Mouse (Mus musculus) Patski (cell line): Measurements from ENCODE around the gene Crabp2. TPM values are rescaled to one million over a fixed set of nuclear protein-coding genes. Genes with fewer than 3 reads are reported as not detected.
"Not testable (repeated sequence)": the region's sequence is repeated elsewhere in the genome, so short reads cannot be mapped to it uniquely, and the experiment has no call there.

Experiments
- ATAC-seq: fragments of 100-300 bp; one replicate; pipeline ENCODE4 v1.8.0; 2021
- CTCF ChIA-PET: fragments of 350-600 bp; sonication (Branson Sonifier 250); formaldehyde crosslinking; loops from one replicate; lab custom pipeline; 2022; ENCODE audit warnings: inconsistent platforms; lab: Charles Lee
- POLR2A ChIA-PET: fragments of 350-600 bp; sonication (Branson Sonifier 250); formaldehyde crosslinking; loops from one replicate; lab custom pipeline; 2022; ENCODE audit warnings: antibody characterized with exemption, inconsistent platforms; lab: Charles Lee
- DNase-seq: peaks from one replicate; pipeline ENCODE4 v3.0.0-alpha.2; 2011; ENCODE audit warnings: low read depth, low spot score
- H3K27me3 ChIP-seq: fragments of 371-371 bp; one replicate; pipeline ENCODE4 v1.5.1; 2021
- CTCF ChIP-seq: fragments of 100-300 bp; IDR thresholded peaks from one replicate; pipeline ENCODE4 v1.5.1; 2021
- in situ Hi-C: fragments of 300-500 bp; cut with MboI; formaldehyde crosslinking; loops from 3 replicates; pipeline ENCODE4 v1.11.1; 2018; ENCODE audit warnings: low pct_unique_long_range_greater_than_20kb, mixed read lengths
- polyA plus RNA-seq: library from polyadenylated mRNA; unstranded; gene quantifications from one replicate; pipeline ENCODE4 v1.2.3, GENCODE M21; 2021

Crabp2 gene
- 0.59 TPM for polyA plus RNA-seq

DNA sequence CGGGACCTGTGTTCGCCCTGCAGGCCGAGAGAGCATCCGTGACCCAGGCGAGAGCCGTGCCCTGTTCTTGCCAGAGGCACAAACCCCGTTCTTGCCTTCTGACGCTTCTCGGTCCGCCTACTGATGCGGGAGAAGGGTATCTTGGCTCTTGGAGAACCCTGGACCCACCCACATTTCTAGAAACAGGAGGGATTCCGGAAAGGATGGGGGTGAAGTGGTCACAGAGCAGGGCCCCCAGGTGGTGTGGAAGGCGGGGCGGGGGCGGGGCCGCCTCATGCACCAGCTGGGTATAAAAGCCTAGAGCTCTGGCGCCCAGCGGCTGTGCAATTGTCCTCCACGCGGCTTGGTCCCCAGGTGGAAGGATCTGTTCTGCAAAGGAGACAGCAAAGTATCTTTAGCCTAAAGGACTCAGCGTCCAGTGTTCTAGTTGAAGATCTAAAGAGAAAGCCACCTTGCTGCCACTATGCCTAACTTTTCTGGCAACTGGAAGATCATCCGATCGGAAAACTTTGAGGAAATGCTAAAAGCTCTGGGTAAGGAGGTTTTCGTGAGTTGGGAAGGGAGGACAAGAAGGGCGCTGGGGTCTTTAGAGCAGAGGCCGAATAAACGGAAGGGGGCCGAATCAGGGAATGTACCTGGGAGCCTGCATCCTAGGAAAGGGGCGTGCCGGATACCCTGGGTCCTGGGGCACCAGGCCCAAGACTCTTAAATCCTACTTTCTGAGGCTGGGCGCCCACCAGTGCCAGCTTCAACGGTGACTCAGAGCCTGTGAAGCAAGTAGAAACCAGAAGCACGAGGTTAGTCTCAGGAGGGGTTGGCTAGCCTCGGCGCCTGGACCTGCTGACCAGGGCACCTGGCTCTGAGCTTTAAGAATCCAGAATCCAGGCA, at the start of gene Crabp2:
Gene Crabp2 (plus strand): TSS at position 289 of the 888 bp plus-strand sequence.
- ATAC-seq, result peak; percentile 20
- in situ Hi-C loops, result no loop called here
- ChIA-PET CTCF (interaction anchor here (0.8 to 3.4 kb wide), 3 partner anchors 8 to 38 kb away, joined by 5 to 17 read pairs (median 9); no protein-coding TSS in a partner anchor), POLR2A (interaction anchor here (1.4 kb wide), 1 partner anchor 10 kb away, joined by 5 read pairs; no protein-coding TSS in a partner anchor)
- no peaks in the 10 kb centered on the region for H3K27me3 ChIP-seq
- TF ChIP-seq CTCF, result no peak
- DNase-seq, result no peak

DNA sequence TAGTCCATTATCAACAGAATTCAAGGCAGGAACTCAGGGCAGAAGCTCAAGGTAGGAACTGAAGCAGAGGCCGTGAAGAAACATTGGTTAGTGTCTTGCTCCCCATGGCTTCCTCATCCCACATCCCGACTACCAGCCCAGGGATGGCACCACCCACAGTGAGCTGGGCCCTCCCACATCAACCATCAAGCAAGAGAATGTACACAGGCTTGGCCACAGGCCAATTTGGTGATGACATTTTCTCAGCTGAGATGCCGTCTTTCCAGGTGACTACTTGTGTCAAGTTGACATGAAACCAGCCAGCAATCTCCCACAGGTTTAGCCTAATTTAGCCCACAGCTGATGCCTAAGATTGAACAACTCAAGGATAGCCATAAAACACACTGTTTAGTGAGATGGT, 49.2 kb upstream of the Crabp2 start:
- no peaks in the 10 kb centered on the region for H3K27me3 ChIP-seq
- no peak for DNase-seq
- in situ Hi-C loops, result no loop called here
- no peak for ATAC-seq
- ChIA-PET CTCF (no interaction called here), POLR2A (no interaction called here)
- TF ChIP-seq CTCF, result no peak

DNA sequence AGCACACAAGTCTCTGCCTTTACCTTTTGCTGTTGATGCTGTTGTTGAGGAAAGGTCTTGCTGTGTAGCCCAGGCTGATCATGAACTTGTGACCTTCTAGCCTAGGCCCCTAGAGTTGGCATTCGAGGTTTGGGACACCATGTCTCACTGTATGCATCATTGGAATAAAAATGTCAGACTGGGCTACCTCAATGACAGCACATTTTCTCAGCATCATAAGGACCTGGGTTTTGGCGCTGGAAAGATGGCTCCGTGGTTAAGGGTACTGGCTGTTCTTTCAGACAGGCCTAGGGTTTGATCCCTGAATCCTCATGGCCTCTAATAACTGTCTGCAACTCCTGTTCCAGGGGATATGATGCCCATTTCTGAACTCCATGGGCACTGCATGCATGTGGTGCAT, 48.7 kb upstream of the Crabp2 start:
- DNase-seq, result no peak
- no peak for ATAC-seq
- ChIA-PET POLR2A (no interaction called here), CTCF (no interaction called here)
- H3K27me3 ChIP-seq, result no peaks in the 10 kb centered on the region
- no peak for TF ChIP-seq CTCF
- in situ Hi-C loops, result no loop called here

DNA sequence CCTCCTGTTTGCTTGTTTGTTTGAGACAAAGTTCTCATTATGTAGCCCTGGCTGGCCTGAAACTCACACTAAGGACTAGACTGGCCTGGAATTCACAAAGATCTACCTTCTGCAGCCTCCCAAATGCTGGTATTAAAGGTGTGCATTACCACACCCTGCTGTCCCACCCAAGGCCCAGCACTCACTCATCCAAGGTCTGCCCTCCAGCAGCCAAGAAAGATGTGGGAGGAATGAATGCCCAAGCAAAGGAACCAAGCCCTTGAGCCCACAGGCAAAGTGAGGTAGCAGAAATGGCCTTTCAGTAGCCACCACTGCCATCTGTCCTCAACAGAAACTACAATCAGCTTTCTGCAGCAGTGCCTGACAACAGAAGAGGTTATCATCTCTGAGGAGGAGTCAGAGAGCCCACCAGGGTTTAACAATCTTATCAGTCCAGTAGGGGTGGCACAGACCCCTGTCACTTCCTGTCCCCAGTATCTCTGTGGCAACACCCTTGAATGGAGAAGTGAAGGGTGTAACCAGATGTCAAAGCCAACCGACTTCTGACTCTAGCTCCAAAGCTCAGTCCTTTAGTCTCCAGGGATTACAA, 47.3 kb upstream of the Crabp2 start:
- no peaks in the 10 kb centered on the region for H3K27me3 ChIP-seq
- CTCF ChIA-PET, result no interaction called here
- DNase-seq (no peak), ATAC-seq (no peak)
- in situ Hi-C loops, result no loop called here
- no peak for TF ChIP-seq CTCF
- POLR2A ChIA-PET, result no interaction called here

DNA sequence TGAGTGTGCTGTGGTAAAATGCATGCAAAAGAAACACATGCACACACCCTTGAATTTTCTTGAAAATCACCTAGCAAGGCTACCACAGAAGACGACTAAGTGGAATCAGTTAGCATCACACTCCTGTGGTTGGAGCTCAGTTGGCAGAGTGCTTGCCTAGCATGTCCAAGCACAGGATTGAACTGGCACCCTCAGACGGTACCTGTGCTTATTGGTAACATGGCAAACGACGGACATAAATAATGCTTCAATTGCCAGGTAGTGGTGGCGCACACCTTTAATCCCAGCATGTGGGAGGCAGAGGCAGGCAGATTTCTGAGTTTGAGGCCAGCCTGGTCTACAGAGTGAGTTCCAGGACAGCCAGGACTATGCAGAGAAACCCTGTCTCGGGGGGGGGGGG, 46.5 kb upstream of the Crabp2 start:
- in situ Hi-C loops, CTCF ChIA-PET, ATAC-seq, H3K27me3 ChIP-seq, POLR2A ChIA-PET, DNase-seq: not testable (repeated sequence)

DNA sequence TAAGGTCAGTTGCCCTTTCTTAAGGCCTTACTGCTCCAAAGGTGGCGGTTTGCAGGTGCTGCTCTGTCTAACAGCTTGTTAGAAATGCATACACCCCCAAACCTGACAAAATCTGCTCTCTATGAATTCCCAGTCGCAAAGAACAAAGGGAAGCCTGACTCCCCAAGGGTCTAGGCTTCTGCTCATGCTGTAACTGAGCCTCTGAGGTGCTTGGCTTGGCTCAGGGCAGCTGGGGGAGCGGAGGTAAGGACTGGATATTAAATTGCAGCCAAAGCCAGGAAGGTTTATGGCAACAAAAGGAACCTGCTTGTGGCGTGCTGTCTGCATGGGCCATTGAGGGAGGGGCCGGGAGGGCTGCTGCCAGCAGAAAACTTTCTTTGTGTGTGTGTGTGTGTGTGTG, 44.6 kb upstream of the Crabp2 start:
- POLR2A ChIA-PET, result no interaction called here

DNA sequence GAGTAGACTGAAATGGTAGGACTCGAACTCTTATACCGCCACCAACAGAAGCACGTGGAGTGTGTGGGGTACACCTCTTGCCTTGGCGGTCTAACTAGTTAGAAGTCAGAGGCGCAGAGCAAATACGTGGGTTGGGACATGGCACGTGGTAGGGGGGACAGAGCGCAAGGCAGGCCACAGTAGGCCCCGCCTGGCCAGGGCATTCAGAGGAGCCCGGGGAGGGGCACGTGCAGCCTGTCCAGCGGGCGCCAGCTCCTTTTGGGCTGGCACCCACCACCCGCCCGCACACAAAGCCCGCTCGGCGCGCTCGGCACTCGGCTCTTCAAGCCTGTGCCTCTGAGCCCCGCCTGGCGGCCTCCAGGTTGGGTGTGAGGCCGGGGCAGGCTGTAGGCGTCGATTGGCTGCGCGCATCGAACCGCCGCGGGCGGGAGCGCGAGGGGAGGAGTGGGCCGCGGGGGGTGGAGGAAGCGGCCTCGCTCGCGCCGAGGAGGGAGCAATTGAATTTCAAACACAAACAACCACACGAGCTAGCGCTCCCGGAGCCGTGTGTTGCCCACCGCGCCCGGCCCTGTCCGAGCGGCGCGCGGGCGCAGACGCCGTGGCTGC, 42.5 kb upstream of the Crabp2 start, which contains the start of gene Hdgf:
Gene Hdgf (plus strand): TSS at position 442 of the 606 bp plus-strand sequence.
- POLR2A ChIA-PET, result interaction anchor here (0.8 to 2.1 kb wide), 7 partner anchors 8 to 24 kb away, joined by 3 to 6 read pairs (median 5); partner anchors contain the start of genes Isg20l2 and Prcc

More for the DNA sequence above, 44.6 kb upstream of the Crabp2 start:
- in situ Hi-C loops, result no loop called here
- H3K27me3 ChIP-seq, result no peaks in the 10 kb centered on the region
- ATAC-seq, result no peak
- TF ChIP-seq CTCF, result no peak
- CTCF ChIA-PET, result no interaction called here
- DNase-seq, result no peak

DNA sequence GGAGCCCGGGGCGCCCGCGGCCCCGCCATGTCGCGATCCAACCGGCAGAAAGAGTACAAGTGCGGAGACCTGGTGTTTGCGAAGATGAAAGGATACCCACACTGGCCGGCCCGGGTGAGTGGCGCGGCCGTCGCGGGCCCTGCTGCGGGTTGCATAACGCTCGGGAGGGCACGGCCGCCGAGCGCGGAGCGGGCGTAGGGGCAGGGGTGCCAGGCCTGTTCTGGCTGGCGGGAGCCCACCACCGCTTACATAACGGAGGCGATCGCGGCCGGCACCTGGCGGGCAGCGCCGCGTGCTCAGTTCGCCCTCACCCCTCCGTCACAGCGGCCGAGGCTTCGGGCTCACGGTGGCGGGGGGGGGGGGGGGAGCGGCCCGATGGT, 41.9 kb upstream of the Crabp2 start:
- ATAC-seq, result peak; percentile 4
- no peaks in the 10 kb centered on the region for H3K27me3 ChIP-seq
- no peak for DNase-seq
- ChIA-PET CTCF (interaction anchor here (0.7 to 1.3 kb wide), 2 partner anchors 11 to 80 kb away, joined by 3 read pairs; no protein-coding TSS in a partner anchor), POLR2A (interaction anchor here (1.0 to 4.1 kb wide), 5 partner anchors 13 to 23 kb away, joined by 4 to 18 read pairs (median 5); partner anchors contain the start of genes Isg20l2, Mrpl24 and Prcc)
- TF ChIP-seq CTCF, result no peak
- in situ Hi-C loops, result no loop called here

More for the DNA sequence above, 42.5 kb upstream of the Crabp2 start, which contains the start of gene Hdgf:
- ATAC-seq (peak; percentile 65), DNase-seq (peak; percentile 88)
- CTCF ChIA-PET, result interaction anchor here (0.6 to 1.4 kb wide), 3 partner anchors 11 to 65 kb away, joined by 3 to 5 read pairs (median 3); partner anchors contain the start of gene Nes
- no peaks in the 10 kb centered on the region for H3K27me3 ChIP-seq
- no peak for TF ChIP-seq CTCF
- in situ Hi-C loops, result no loop called here

DNA sequence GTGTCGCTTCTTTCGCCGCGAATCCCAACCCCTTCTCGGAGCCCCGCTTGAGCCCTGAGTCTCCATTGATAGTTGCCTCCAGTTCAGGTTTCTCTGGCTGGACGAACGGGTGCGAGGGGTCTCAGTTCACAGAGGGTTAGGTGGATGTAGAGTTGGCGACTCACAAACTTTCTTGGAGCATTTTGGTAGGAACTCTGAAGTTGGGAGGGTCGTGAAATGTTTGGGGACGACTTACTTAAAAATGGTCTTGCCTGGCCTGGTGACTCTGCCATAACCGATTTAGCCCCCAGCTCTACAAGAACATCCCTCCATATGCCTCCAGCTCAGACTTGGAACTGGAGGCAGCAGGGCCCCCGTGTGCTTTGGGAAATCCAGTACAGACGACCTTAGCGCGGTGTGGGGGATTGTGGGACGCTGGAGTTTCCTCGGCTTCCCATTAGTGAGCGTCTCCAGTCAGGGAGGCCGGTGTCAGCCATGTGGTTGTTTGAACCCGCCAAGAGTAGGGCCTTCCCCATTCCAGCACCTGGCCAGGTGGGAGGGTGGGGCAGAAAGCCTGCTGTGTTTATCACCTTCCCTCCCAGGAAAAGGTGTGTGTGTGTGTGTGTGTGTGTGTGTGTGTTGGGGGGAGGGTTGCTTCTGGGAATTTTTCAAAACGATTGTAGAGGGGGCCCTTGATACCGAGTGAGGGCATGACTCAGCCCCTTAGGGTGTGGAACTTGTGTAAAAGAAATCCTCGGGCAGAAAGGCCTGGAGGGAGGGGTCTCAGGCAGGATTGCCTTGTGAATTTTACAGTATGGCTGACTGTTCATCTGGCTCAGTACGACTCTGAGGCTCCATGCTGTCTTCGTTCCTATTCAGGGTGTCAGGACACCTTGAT, 41.2 kb upstream of the Crabp2 start:
- in situ Hi-C loops, result no loop called here
- ATAC-seq, result no peak
- POLR2A ChIA-PET, result interaction anchor here (1.0 to 4.1 kb wide), 5 partner anchors 9 to 22 kb away, joined by 3 to 18 read pairs (median 5); partner anchors contain the start of genes Isg20l2, Mrpl24 and Prcc
- no peak for TF ChIP-seq CTCF
- CTCF ChIA-PET, result interaction anchor here (0.7 to 2.8 kb wide), 7 partner anchors 10 to 80 kb away, joined by 3 to 14 read pairs (median 3); partner anchors contain the start of genes Mrpl24, Nes and Prcc
- no peak for DNase-seq
- H3K27me3 ChIP-seq, result no peaks in the 10 kb centered on the region
